Mouse (Mus musculus): ENCODE data around the gene Hoxc8. TPM values are rescaled to one million over a fixed set of nuclear protein-coding genes. Genes with fewer than 3 reads are reported as not detected.

The Hoxc8 gene
- polyA plus RNA-seq, 2 experiments: 0.04 TPM

DNA sequence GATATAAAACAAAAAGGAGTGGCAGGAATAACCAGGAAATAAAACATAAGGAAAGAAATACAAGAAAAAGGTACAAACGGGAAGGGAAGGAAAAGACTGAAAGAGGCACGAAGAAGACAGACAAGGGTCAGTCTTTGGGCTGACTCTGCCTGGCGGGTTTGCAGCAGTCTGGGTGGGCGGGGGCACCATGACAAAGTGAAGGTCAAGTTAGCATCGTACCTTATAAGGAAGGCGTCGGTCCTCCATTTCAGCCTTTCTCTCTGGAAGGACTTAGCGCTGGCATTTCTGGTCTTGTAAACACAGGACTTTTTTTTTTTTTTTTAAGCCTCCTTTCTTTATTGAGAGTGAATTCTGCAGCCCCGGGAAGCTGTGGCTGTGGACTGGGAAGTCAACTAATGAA is 43.1 kb upstream of the Hoxc8 start:
- Histone ChIP-seq H3K4me3 (ENCODE audit: insufficient read depth in 1 of 2, low read depth in 2 of 2, low read length in 2 of 2) (no peak overlapping the region), H3K4me1 (replicated peaks; ENCODE audit: control insufficient read depth in 2 of 2, insufficient read depth in 2 of 2, low read length in 1 of 2) (no peaks in the 10 kb centered on the region), H3K27me3 (ENCODE audit: control insufficient read depth, insufficient read depth, low read length) (peaks cover 98% of the 10 kb centered on the region), H3K27ac (no peak overlapping the region), H3K9me3 (ENCODE audit: control insufficient read depth, low read length) (no peaks in the 10 kb centered on the region), H3K9ac (replicated peaks) (no peak overlapping the region), H3K4me2 (ENCODE audit: low read depth) (no peak overlapping the region), H3K36me3 (replicated peaks; ENCODE audit: control insufficient read depth, insufficient read depth, low read depth) (no peaks in the 10 kb centered on the region)
- 3% methylated on average over 9 of the region's 9 CpGs for WGBS (ENCODE audit: insufficient replicate concordance)
- DNase-seq (ENCODE audit: low read depth in 3 of 3, low spot score in 3 of 3) (no peak), ATAC-seq (ENCODE audit: insufficient read depth) (no peak)
- TF ChIP-seq CTCF (IDR thresholded peaks at IDR 0.05; ENCODE audit: low read depth) (no peak), EP300 (IDR thresholded peaks at IDR 0.05; ENCODE audit: low read depth) (no peak)

DNA sequence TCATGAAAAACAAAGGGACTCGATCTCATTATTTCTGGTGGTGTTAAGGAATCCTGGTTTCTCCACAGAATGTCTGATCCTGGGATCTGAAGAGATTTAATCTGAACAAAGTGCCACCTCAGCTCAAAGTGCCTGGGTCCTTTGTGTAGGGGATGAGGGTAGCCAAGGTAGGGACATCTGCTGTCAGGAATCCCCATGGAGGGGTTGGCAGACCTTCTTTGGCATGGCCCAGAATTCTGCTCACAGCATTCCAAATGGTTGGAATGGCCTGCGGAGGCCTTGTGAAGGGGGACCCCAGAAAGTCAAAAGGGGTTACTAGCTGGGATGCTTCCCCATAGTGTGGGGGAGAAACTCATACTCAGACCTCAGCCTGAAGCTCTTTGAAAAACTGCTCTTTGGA is 41.6 kb upstream of the Hoxc8 start:
- ATAC-seq (ENCODE audit: insufficient read depth): no peak
- TF ChIP-seq EP300 (IDR thresholded peaks at IDR 0.05; ENCODE audit: low read depth): no peak
- TF ChIP-seq CTCF (IDR thresholded peaks at IDR 0.05; ENCODE audit: low read depth): no peak
- no peaks in the 10 kb centered on the region for H3K9me3 ChIP-seq (ENCODE audit: control insufficient read depth, low read length)

DNA sequence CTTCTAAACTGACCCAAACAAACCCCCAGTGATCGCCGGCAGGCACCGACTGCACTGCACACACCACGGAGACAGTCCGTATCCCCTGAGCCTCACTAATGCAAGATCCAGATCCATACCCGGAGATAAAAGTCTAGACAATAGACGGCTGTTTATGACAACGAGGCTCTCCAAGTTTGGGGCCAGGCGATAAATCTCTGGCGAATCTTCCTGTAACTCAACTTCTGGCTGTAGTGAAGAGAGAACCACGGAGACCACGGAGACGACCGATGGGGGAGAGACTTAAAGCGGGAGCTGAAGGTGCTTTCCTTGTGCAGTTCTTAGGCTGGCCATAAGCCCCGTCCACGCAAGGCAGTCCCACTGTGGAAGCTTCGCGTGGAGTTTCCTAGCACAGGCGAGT is 40.7 kb upstream of the Hoxc8 start:
- TF ChIP-seq CTCF (IDR thresholded peaks at IDR 0.05; ENCODE audit: low read depth) (no peak), EP300 (IDR thresholded peaks at IDR 0.05; ENCODE audit: low read depth) (no peak)
- Histone ChIP-seq H3K27me3 (ENCODE audit: control insufficient read depth, insufficient read depth, low read length) (peaks cover 98% of the 10 kb centered on the region), H3K9ac (replicated peaks) (no peak overlapping the region), H3K4me1 (replicated peaks; ENCODE audit: control insufficient read depth in 2 of 2, insufficient read depth in 2 of 2, low read length in 1 of 2) (no peaks in the 10 kb centered on the region), H3K9me3 (ENCODE audit: control insufficient read depth, low read length) (no peaks in the 10 kb centered on the region), H3K27ac (no peak overlapping the region), H3K4me2 (ENCODE audit: low read depth) (no peak overlapping the region), H3K36me3 (replicated peaks; ENCODE audit: control insufficient read depth, insufficient read depth, low read depth) (no peaks in the 10 kb centered on the region), H3K4me3 (ENCODE audit: insufficient read depth in 1 of 2, low read depth in 2 of 2, low read length in 2 of 2) (no peak overlapping the region)
- ATAC-seq (ENCODE audit: insufficient read depth) (no peak), DNase-seq (ENCODE audit: low read depth in 3 of 3, low spot score in 3 of 3) (no peak)
- WGBS (ENCODE audit: insufficient replicate concordance): 2% methylated on average over 20 of the region's 20 CpGs

More for the DNA sequence above, 41.6 kb upstream of the Hoxc8 start:
- Histone ChIP-seq H3K4me1 (replicated peaks; ENCODE audit: control insufficient read depth in 2 of 2, insufficient read depth in 2 of 2, low read length in 1 of 2) (no peaks in the 10 kb centered on the region), H3K4me2 (ENCODE audit: low read depth) (no peak overlapping the region), H3K27me3 (ENCODE audit: control insufficient read depth, insufficient read depth, low read length) (peaks cover 98% of the 10 kb centered on the region), H3K36me3 (replicated peaks; ENCODE audit: control insufficient read depth, insufficient read depth, low read depth) (no peaks in the 10 kb centered on the region), H3K27ac (no peak overlapping the region), H3K9ac (replicated peaks) (no peak overlapping the region), H3K4me3 (ENCODE audit: insufficient read depth in 1 of 2, low read depth in 2 of 2, low read length in 2 of 2) (no peak overlapping the region)
- 10% methylated on average over 2 of the region's 2 CpGs for WGBS (ENCODE audit: insufficient replicate concordance)
- DNase-seq (ENCODE audit: low read depth in 3 of 3, low spot score in 3 of 3): no peak

DNA sequence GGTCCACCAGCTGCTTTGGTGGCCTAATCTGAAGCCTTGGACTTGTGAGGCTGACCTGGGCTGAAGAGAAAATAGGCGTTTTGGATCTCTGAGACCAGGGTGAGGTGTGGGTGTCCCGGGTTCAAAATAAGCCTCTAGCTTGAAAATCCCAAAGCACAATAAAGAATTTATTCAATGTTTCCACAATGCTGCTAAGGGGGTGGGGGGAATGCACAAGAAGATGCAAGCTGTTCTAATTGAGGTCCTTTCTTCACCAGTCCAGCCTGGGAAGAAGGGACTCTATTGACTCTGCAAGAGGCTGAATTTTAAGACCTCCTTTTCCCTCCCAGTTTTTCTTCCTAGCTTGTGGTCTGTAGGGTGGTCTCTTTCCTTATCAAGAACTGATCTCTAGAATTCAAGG is 39.5 kb upstream of the Hoxc8 start:
- Histone ChIP-seq H3K36me3 (replicated peaks; ENCODE audit: control insufficient read depth, insufficient read depth, low read depth) (no peaks in the 10 kb centered on the region), H3K9ac (replicated peaks) (no peak overlapping the region), H3K4me2 (ENCODE audit: low read depth) (no peak overlapping the region), H3K27me3 (ENCODE audit: control insufficient read depth, insufficient read depth, low read length) (peaks cover 98% of the 10 kb centered on the region), H3K27ac (no peak overlapping the region), H3K4me3 (ENCODE audit: insufficient read depth in 1 of 2, low read depth in 2 of 2, low read length in 2 of 2) (no peak overlapping the region), H3K4me1 (replicated peaks; ENCODE audit: control insufficient read depth in 2 of 2, insufficient read depth in 2 of 2, low read length in 1 of 2) (no peaks in the 10 kb centered on the region), H3K9me3 (ENCODE audit: control insufficient read depth, low read length) (no peaks in the 10 kb centered on the region)
- no peak for ATAC-seq (ENCODE audit: insufficient read depth)
- TF ChIP-seq EP300 (IDR thresholded peaks at IDR 0.05; ENCODE audit: low read depth) (no peak), CTCF (IDR thresholded peaks at IDR 0.05; ENCODE audit: low read depth) (no peak)
- DNase-seq (ENCODE audit: low read depth in 3 of 3, low spot score in 3 of 3): no peak
- 2% methylated on average over 2 of the region's 2 CpGs for WGBS (ENCODE audit: insufficient replicate concordance)

DNA sequence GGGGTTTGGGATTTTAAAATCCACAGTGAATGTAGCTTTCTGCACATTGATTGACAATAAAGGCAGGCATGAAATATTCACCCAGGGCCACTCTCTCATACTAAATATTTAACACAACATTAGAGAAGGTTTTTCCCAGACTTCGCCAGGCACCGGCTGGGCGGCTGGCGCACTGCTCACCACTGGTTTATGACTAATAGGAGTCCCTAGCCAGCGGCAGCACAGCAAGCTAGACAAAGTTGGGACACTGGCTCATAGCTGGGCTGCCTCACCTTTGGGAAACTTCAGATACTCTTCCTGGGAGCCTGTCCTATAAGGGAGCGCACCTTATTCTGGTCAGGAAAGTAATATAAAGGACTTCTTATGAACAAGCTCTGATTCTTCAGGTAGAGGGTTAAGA is 36.8 kb upstream of the Hoxc8 start:
- no peak overlapping the region for H3K4me3 ChIP-seq (ENCODE audit: insufficient read depth in 1 of 2, low read depth in 2 of 2, low read length in 2 of 2)
- ATAC-seq (ENCODE audit: insufficient read depth) (no peak), DNase-seq (ENCODE audit: low read depth in 3 of 3, low spot score in 3 of 3) (no peak)
- TF ChIP-seq CTCF (IDR thresholded peaks at IDR 0.05; ENCODE audit: low read depth) (no peak), EP300 (IDR thresholded peaks at IDR 0.05; ENCODE audit: low read depth) (no peak)
- H3K9ac ChIP-seq (replicated peaks): no peak overlapping the region
- WGBS (ENCODE audit: insufficient replicate concordance): 7% methylated on average over 6 of the region's 6 CpGs
- H3K27ac ChIP-seq: no peak overlapping the region
- H3K9me3 ChIP-seq (ENCODE audit: control insufficient read depth, low read length): no peaks in the 10 kb centered on the region
- H3K4me1 ChIP-seq (replicated peaks; ENCODE audit: control insufficient read depth in 2 of 2, insufficient read depth in 2 of 2, low read length in 1 of 2): no peaks in the 10 kb centered on the region
- peaks cover 99% of the 10 kb centered on the region for H3K27me3 ChIP-seq (ENCODE audit: control insufficient read depth, insufficient read depth, low read length)
- no peaks in the 10 kb centered on the region for H3K36me3 ChIP-seq (replicated peaks; ENCODE audit: control insufficient read depth, insufficient read depth, low read depth)
- no peak overlapping the region for H3K4me2 ChIP-seq (ENCODE audit: low read depth)
